Mouse (Mus musculus) limb, embryonic 14.5 days (tissue): ENCODE data around the gene Cpa4. TPM values are rescaled to one million over a fixed set of nuclear protein-coding genes. Genes with fewer than 3 reads are reported as not detected.

Experiments
- ATAC-seq: fragments of 200-750 bp; cut with Nextera tagmentation; 2 replicates; pipeline ENCODE4 v1.8.0; 2017; ENCODE audit warnings: low read depth, moderate number of reproducible peaks, moderate TSS enrichment; ENCODE audit not compliant: low FRiP score
- DNase-seq: peaks from one replicate; pipeline ENCODE4 v3.0.0-alpha.2; 2015; ENCODE audit warnings: low spot score
- H3K27ac ChIP-seq: fragments of 300-500 bp; sonication (generic); replicated peaks from 2 replicates; pipeline ENCODE4 v1.5.1; 2014; ENCODE audit warnings: low read depth, mild to moderate bottlenecking, low read length, moderate library complexity, mixed read lengths
- H3K27me3 ChIP-seq: fragments of 300-500 bp; sonication (generic); 2 replicates; pipeline ENCODE4 v1.6.1; 2014; ENCODE audit warnings: low read length, mixed read lengths; ENCODE audit not compliant: control insufficient read depth, insufficient read depth
- H3K36me3 ChIP-seq: fragments of 300-500 bp; sonication (generic); 2 replicates; pipeline ENCODE4 v1.6.1; 2014; ENCODE audit warnings: mild to moderate bottlenecking, low read length, moderate library complexity, mixed read lengths; ENCODE audit not compliant: control insufficient read depth, insufficient read depth
- H3K4me1 ChIP-seq: fragments of 300-500 bp; sonication (generic); 2 replicates; pipeline ENCODE4 v1.6.1; 2014; ENCODE audit warnings: antibody characterized with exemption, low read length, mixed read lengths; ENCODE audit not compliant: control insufficient read depth, insufficient read depth
- H3K4me2 ChIP-seq: fragments of 300-500 bp; sonication (generic); replicated peaks from 2 replicates; pipeline ENCODE4 v1.6.1; 2014; ENCODE audit warnings: low read depth, mild to moderate bottlenecking, low read length, moderate library complexity; ENCODE audit not compliant: severe bottlenecking
- H3K4me3 ChIP-seq: fragments of 300-500 bp; sonication (generic); replicated peaks from 2 replicates; pipeline ENCODE4 v1.5.1; 2014; ENCODE audit warnings: low read length
- H3K9ac ChIP-seq: fragments of 300-500 bp; sonication (generic); 2 replicates; pipeline ENCODE4 v1.6.1; 2014; ENCODE audit warnings: mild to moderate bottlenecking, low read depth, low read length, moderate library complexity; ENCODE audit not compliant: severe bottlenecking
- H3K9me3 ChIP-seq: fragments of 300-500 bp; sonication (generic); 2 replicates; pipeline ENCODE4 v1.6.1; 2016; ENCODE audit warnings: low read length; ENCODE audit not compliant: control insufficient read depth
- POLR2A ChIP-seq: fragments of 200-500 bp; IDR thresholded peaks from 2 replicates; pipeline ENCODE4 v1.8.0; 2012; ENCODE audit warnings: inconsistent platforms, mild to moderate bottlenecking, moderate library complexity, borderline replicate concordance; ENCODE audit not compliant: insufficient read depth, insufficient read length; ENCODE audit errors: extremely low read depth
- WGBS: fragments of 180-500 bp; shearing (Covaris S2); extraction: QIAGEN DNeasy Blood & Tissue Kit; methylation state at CpG from one replicate; pipeline ENCODE4 v1.1.7; 2014; 5-methylcytosine and 5-hydroxymethylcytosine counted together
- polyA plus RNA-seq, 2 experiments: library from polyadenylated mRNA; depleted of rRNA in 1 of 2; stranded (reverse) in 1 of 2; unstranded in 1 of 2; fragments of >200 nt; fragmentation: Nextera tagmentation in 1 of 2; extraction: Ambion mirVana in 1 of 2; gene quantifications; 2 replicates each; pipeline versions ENCODE4 v1.2.1 to v1.2.3; 2012 to 2014

Cpa4 gene
- polyA plus RNA-seq, 2 experiments, result 2.1 to 4.4 TPM

GRCm38 (mm10) chr6:30572456-30573311, 4.5 kb downstream of the Cpa4 start:
- WGBS, result 69% methylated on average over 20 of the region's 20 CpGs
- H3K4me1 ChIP-seq, result peaks cover 41% of the 10 kb centered on the region

GRCm38 (mm10) chr6:30573380-30573779, 5.2 kb downstream of the Cpa4 start:
- H3K9me3 ChIP-seq, result no peaks in the 10 kb centered on the region
- H3K9ac ChIP-seq, result no peak overlapping the region
- no peaks in the 10 kb centered on the region for H3K27me3 ChIP-seq
- DNase-seq (peak; percentile 71), ATAC-seq (0 out of 2 replicates have a peak, but pooled peaks have one; percentile 13)
- H3K27ac ChIP-seq, result peak overlapping the region; percentile 83
- peaks cover 37% of the 10 kb centered on the region for H3K4me1 ChIP-seq
- H3K4me3 ChIP-seq, result no peak overlapping the region
- WGBS, result 43% methylated on average over 5 of the region's 5 CpGs
- TF ChIP-seq POLR2A, result no peak
- peaks cover 4% of the 10 kb centered on the region for H3K36me3 ChIP-seq
- no peak overlapping the region for H3K4me2 ChIP-seq

More at GRCm38 (mm10) chr6:30572456-30573311, 4.5 kb downstream of the Cpa4 start:
- DNase-seq, result peak; percentile 41
- Histone ChIP-seq H3K9me3 (no peaks in the 10 kb centered on the region), H3K27ac (peak overlapping the region; percentile 83), H3K4me2 (no peak overlapping the region; the same call in 1 of the 2 replicates), H3K9ac (no peak overlapping the region), H3K4me3 (no peak overlapping the region), H3K27me3 (no peaks in the 10 kb centered on the region), H3K36me3 (peaks cover 4% of the 10 kb centered on the region)
- TF ChIP-seq POLR2A, result no peak
- no peak for ATAC-seq

GRCm38 (mm10) chr6:30574945-30575344, 6.8 kb downstream of the Cpa4 start:
- WGBS, result 70% methylated on average over 1 of the region's 1 CpGs
- H3K36me3 ChIP-seq, result peaks cover 4% of the 10 kb centered on the region
- no peak overlapping the region for H3K4me2 ChIP-seq

GRCm38 (mm10) chr6:30576477-30577203, 8.5 kb downstream of the Cpa4 start:
- WGBS, result 23% methylated on average over 17 of the region's 17 CpGs
- Histone ChIP-seq H3K27me3 (no peaks in the 10 kb centered on the region), H3K27ac (peak overlapping the region; percentile 87), H3K36me3 (peaks cover 4% of the 10 kb centered on the region), H3K9ac (peak overlapping the region; percentile 12; the same call in 1 of the 2 replicates), H3K4me1 (peaks cover 44% of the 10 kb centered on the region), H3K4me3 (0 out of 2 replicates have a peak overlapping the region, but pooled peaks have one; percentile 3), H3K9me3 (no peaks in the 10 kb centered on the region), H3K4me2 (peak overlapping the region; percentile 35)
- no peak for TF ChIP-seq POLR2A
- DNase-seq, result peak; percentile 88
- peak; percentile 81 for ATAC-seq

More at GRCm38 (mm10) chr6:30574945-30575344, 6.8 kb downstream of the Cpa4 start:
- Histone ChIP-seq H3K27ac (peak overlapping the region; percentile 78), H3K4me1 (peaks cover 35% of the 10 kb centered on the region), H3K27me3 (no peaks in the 10 kb centered on the region), H3K4me3 (no peak overlapping the region), H3K9ac (no peak overlapping the region), H3K9me3 (no peaks in the 10 kb centered on the region)
- DNase-seq, result peak; percentile 55
- no peak for ATAC-seq
- no peak for TF ChIP-seq POLR2A

- no peaks in the 10 kb centered on the region for H3K27me3 ChIP-seq
- DNase-seq, result no peak
Observed at GRCm38 (mm10) chr6:30579961-30580840, 12.0 kb downstream of the Cpa4 start.

More at GRCm38 (mm10) chr6:30579961-30580840, 12.0 kb downstream of the Cpa4 start:
- no peak for ATAC-seq
- peaks cover 26% of the 10 kb centered on the region for H3K4me1 ChIP-seq
- H3K4me2 ChIP-seq, result no peak overlapping the region
- 45% methylated on average over 17 of the region's 17 CpGs for WGBS
- no peak overlapping the region for H3K9ac ChIP-seq
- no peaks in the 10 kb centered on the region for H3K36me3 ChIP-seq
- no peaks in the 10 kb centered on the region for H3K9me3 ChIP-seq
- no peak overlapping the region for H3K4me3 ChIP-seq
- TF ChIP-seq POLR2A, result no peak
- H3K27ac ChIP-seq, result peak overlapping the region; percentile 21; the same call in 1 of the 2 replicates
